ENCODE assay signal across 14 mouse cellular contexts in the genomic region with DNA sequence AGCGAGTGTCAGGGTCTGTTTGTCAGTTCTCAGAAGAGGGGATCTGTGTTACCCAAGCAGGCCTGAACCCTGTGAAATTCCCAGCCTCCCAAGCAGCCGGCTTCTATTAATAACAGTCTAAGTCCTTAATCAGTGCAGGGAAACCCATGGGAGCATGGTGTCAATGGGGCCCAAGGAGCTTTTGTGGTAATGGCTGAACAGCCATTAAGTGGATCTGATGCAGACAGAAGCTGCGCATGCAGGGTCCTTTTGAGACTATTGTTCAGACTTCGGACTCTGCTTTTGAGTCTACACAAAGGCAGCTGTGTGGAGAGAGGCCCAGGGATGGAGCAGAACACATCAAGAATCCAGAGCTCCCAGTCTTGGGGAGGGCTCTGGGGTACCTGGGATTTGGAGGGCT. TPM values are rescaled to one million over a fixed set of nuclear protein-coding genes. Genes with fewer than 3 reads are reported as not detected.
DNase-seq lines count a peak whose midpoint lies in the region; ATAC-seq and TF ChIP-seq lines count a peak whose summit lies in the region.
"Had no signal": no experiment of that assay in that cellular context is flagged by ENCODE, and none has a peak within 500 bp of the region (broad histone marks: within the 10 kb centered on the region; RNA-seq: fewer than 3 reads in every experiment).

No protein-coding gene starts in this region.

- H3K36me3 ChIP-seq in forebrain, embryonic 12.5 days (replicated peaks): no peaks in the 10 kb centered on the region
- H3K36me3 ChIP-seq in hindbrain, postnatal 0 days (ENCODE audit: insufficient read depth, low read length): no peaks in the 10 kb centered on the region
- H3K36me3 ChIP-seq in midbrain, postnatal 0 days (ENCODE audit: insufficient read depth, low read length): no peaks in the 10 kb centered on the region
- H3K36me3 ChIP-seq in heart, embryonic 12.5 days: no peaks in the 10 kb centered on the region
- H3K36me3 ChIP-seq: embryonic facial prominence, embryonic 12.5 days; stomach, embryonic 15.5 days had no signal

- WGBS in forebrain, embryonic 12.5 days: 5% methylated on average over 4 of the region's 4 CpGs
- 29% methylated on average over 4 of the region's 4 CpGs for WGBS in hindbrain, postnatal 0 days
- WGBS in midbrain, postnatal 0 days: 14% methylated on average over 4 of the region's 4 CpGs
- 58% methylated on average over 4 of the region's 4 CpGs for WGBS in heart, embryonic 12.5 days

- H3K4me1 ChIP-seq in forebrain, embryonic 12.5 days: peaks cover 41% of the 10 kb centered on the region
- peaks cover 3% of the 10 kb centered on the region; the same call in 1 of the 2 replicates for H3K4me1 ChIP-seq in hindbrain, postnatal 0 days (ENCODE audit: insufficient read depth, low read length)
- H3K4me1 ChIP-seq in midbrain, postnatal 0 days (ENCODE audit: insufficient read depth, low read length): peaks cover 7% of the 10 kb centered on the region; the same call in 1 of the 2 replicates
- peaks cover 16% of the 10 kb centered on the region for H3K4me1 ChIP-seq in heart, embryonic 12.5 days (replicated peaks)

- peak overlapping the region; percentile 91 for H3K27ac ChIP-seq in forebrain, embryonic 12.5 days
- no peak overlapping the region for H3K27ac ChIP-seq in hindbrain, postnatal 0 days
- H3K27ac ChIP-seq in midbrain, postnatal 0 days (ENCODE audit: low read depth, low read length): no peak overlapping the region
- no peak overlapping the region for H3K27ac ChIP-seq in heart, embryonic 12.5 days (ENCODE audit: poor library complexity, severe bottlenecking)
- H3K27ac ChIP-seq: embryonic facial prominence, embryonic 12.5 days; stomach, embryonic 15.5 days had no signal

- no peak for TF ChIP-seq CTCF in hindbrain, postnatal 0 days (IDR thresholded peaks at IDR 0.05; ENCODE audit: low read depth)
- TF ChIP-seq CTCF in midbrain, postnatal 0 days (IDR thresholded peaks at IDR 0.05): no peak

- H3K4me2 ChIP-seq in forebrain, embryonic 12.5 days: peak overlapping the region; percentile 28
- no peak overlapping the region for H3K4me2 ChIP-seq in hindbrain, postnatal 0 days (ENCODE audit: low read depth, low read length)
- H3K4me2 ChIP-seq in midbrain, postnatal 0 days (ENCODE audit: low read depth, low read length, poor library complexity, severe bottlenecking): no peak overlapping the region
- H3K4me2 ChIP-seq in heart, embryonic 12.5 days: no peak overlapping the region
- H3K4me2 ChIP-seq: embryonic facial prominence, embryonic 12.5 days; liver, embryonic 11.5 days; stomach, embryonic 15.5 days had no signal

- no peak overlapping the region for H3K4me3 ChIP-seq in forebrain, embryonic 12.5 days (replicated peaks)
- H3K4me3 ChIP-seq in hindbrain, postnatal 0 days (ENCODE audit: low read length): no peak overlapping the region
- H3K4me3 ChIP-seq in midbrain, postnatal 0 days (ENCODE audit: low read depth, low read length): no peak overlapping the region
- H3K4me3 ChIP-seq in heart, embryonic 12.5 days: no peak overlapping the region
- H3K4me3 ChIP-seq: embryonic facial prominence, embryonic 12.5 days; stomach, embryonic 15.5 days had no signal

- peak; percentile 87 for ATAC-seq in forebrain, embryonic 12.5 days (ENCODE audit: low FRiP score)
- ATAC-seq in hindbrain, postnatal 0 days: no peak
- no peak for ATAC-seq in midbrain, postnatal 0 days (ENCODE audit: low FRiP score)
- no peak for ATAC-seq in heart, embryonic 12.5 days (ENCODE audit: insufficient number of reproducible peaks, low FRiP score)

- no peaks in the 10 kb centered on the region for H3K9me3 ChIP-seq in forebrain, embryonic 12.5 days
- no peaks in the 10 kb centered on the region for H3K9me3 ChIP-seq in hindbrain, postnatal 0 days (ENCODE audit: low read length)
- H3K9me3 ChIP-seq in midbrain, postnatal 0 days (ENCODE audit: low read length): no peaks in the 10 kb centered on the region
- H3K9me3 ChIP-seq in heart, embryonic 12.5 days (replicated peaks): no peaks in the 10 kb centered on the region
- H3K9me3 ChIP-seq: embryonic facial prominence, embryonic 12.5 days; stomach, embryonic 15.5 days had no signal

- peak; percentile 17 for DNase-seq in embryo, embryonic 11.5 days (ENCODE audit: low read depth, low spot score)
- DNase-seq in hindbrain, postnatal 0 days (ENCODE audit: low spot score): peak; percentile 26
- DNase-seq in midbrain, postnatal 0 days (ENCODE audit: low spot score): peak; percentile 13
- no peak for DNase-seq in left cerebral cortex, postnatal 14 days (ENCODE audit: low spot score in 2 of 2)
- no peak for DNase-seq in lung, adult 18-20 months
- DNase-seq: adrenal gland, adult 8-10 months; kidney, postnatal 4 days; lung, postnatal 4 days had no signal

- intact Hi-C loops in left cerebral cortex, postnatal 14 days (cut with DNase I): no loop called here

- H3K9ac ChIP-seq in forebrain, embryonic 12.5 days: no peak overlapping the region
- no peak overlapping the region for H3K9ac ChIP-seq in hindbrain, postnatal 0 days (replicated peaks; ENCODE audit: low read length)
- no peak overlapping the region for H3K9ac ChIP-seq in midbrain, postnatal 0 days (replicated peaks; ENCODE audit: low read length, poor library complexity, severe bottlenecking)
- no peak overlapping the region for H3K9ac ChIP-seq in heart, embryonic 12.5 days
- H3K9ac ChIP-seq: embryonic facial prominence, embryonic 12.5 days; stomach, embryonic 15.5 days had no signal

- H3K27me3 ChIP-seq in forebrain, embryonic 12.5 days: no peaks in the 10 kb centered on the region; the same call in 1 of the 2 replicates
- H3K27me3 ChIP-seq in hindbrain, postnatal 0 days (ENCODE audit: insufficient read depth, low read length): no peaks in the 10 kb centered on the region
- H3K27me3 ChIP-seq in midbrain, postnatal 0 days (ENCODE audit: insufficient read depth, low read length): no peaks in the 10 kb centered on the region
- no peaks in the 10 kb centered on the region for H3K27me3 ChIP-seq in heart, embryonic 12.5 days (replicated peaks)
- H3K27me3 ChIP-seq: embryonic facial prominence, embryonic 12.5 days; stomach, embryonic 15.5 days had no signal

RNA-seq across cellular contexts. Expression of a gene that starts 43.5 kb away (rescaled TPM):
- not detected in 2 replicates for polyA plus RNA-seq in forebrain, embryonic 12.5 days (2016; fragmentation: Nextera tagmentation; extraction: Ambion mirVana)
- total RNA-seq in hindbrain, postnatal 0 days (2014; rRNA removed): 0.18 TPM in 1 of 2 replicates, not detected in the other
- polyA plus RNA-seq in hindbrain, postnatal 0 days (2015; fragmentation: Nextera tagmentation; extraction: Ambion mirVana): not detected in 2 replicates
- total RNA-seq in midbrain, postnatal 0 days (2014; rRNA removed): 0.38 TPM in 1 of 2 replicates, not detected in the other
- polyA plus RNA-seq in midbrain, postnatal 0 days (2015; fragmentation: Nextera tagmentation; extraction: Ambion mirVana): not detected in 2 replicates
- total RNA-seq in left cerebral cortex, postnatal 14 days (2021): not detected
- polyA plus RNA-seq in heart, embryonic 12.5 days (2016; fragmentation: Nextera tagmentation; extraction: Ambion mirVana): not detected in 2 replicates
- total RNA-seq: adrenal gland, adult 8-10 months; heart, adult 8-10 months had no signal
- polyA plus RNA-seq: embryonic facial prominence, embryonic 12.5 days had no signal

RNA-seq across cellular contexts. Expression of a gene that starts 43.9 kb away (rescaled TPM):
- polyA plus RNA-seq in forebrain, embryonic 12.5 days (2016; fragmentation: Nextera tagmentation; extraction: Ambion mirVana): 12.5 and 13.8 TPM in 2 replicates
- 0.84 and 1.7 TPM in 2 replicates for total RNA-seq in hindbrain, postnatal 0 days (2014; rRNA removed)
- 1.0 TPM in 2 replicates for polyA plus RNA-seq in hindbrain, postnatal 0 days (2015; fragmentation: Nextera tagmentation; extraction: Ambion mirVana)
- total RNA-seq in midbrain, postnatal 0 days (2014; rRNA removed): 0.99 and 1.0 TPM in 2 replicates
- polyA plus RNA-seq in midbrain, postnatal 0 days (2015; fragmentation: Nextera tagmentation; extraction: Ambion mirVana): 0.70 and 0.80 TPM in 2 replicates
- total RNA-seq in left cerebral cortex, postnatal 14 days (2021): under 1 TPM; 0.59 to 0.70 TPM
- 3.5 and 3.6 TPM in 2 replicates for polyA plus RNA-seq in heart, embryonic 12.5 days (2016; fragmentation: Nextera tagmentation; extraction: Ambion mirVana)

Comparison
In these comparisons a context has a peak if more than half of its experiments do, and no peak if none do; other contexts are left out.
1. DNase-seq: peak in embryo, embryonic 11.5 days (single experiment), hindbrain, postnatal 0 days (single experiment) and midbrain, postnatal 0 days (single experiment); none in left cerebral cortex, postnatal 14 days (0 of 2) and lung, adult 18-20 months (0 of 2).